Mouse (Mus musculus) CD4-positive, CD25-positive, alpha-beta regulatory T cell (primary cell): ENCODE measurements around the gene Kctd2. TPM values are rescaled to one million over a fixed set of nuclear protein-coding genes. Genes with fewer than 3 reads are reported as not detected.

ENCODE experiments used
- polyA plus RNA-seq: library from polyadenylated mRNA; unstranded; fragments of 100-300 nt; shearing (Covaris generic); gene quantifications from one replicate; pipeline ENCODE4 v1.2.1, GENCODE M21; 2017

Gene Kctd2
- 81.2 TPM for polyA plus RNA-seq

GRCm38 (mm10) chr11:115419531-115420237 lies at the start of gene Kctd2, which contains the start of gene Atp5h:
TSS of gene Kctd2 (plus strand) at chr11:115420128.
TSS of gene Atp5h (minus strand) at chr11:115419962.

GRCm38 (mm10) chr11:115381743-115382539 lies 38.0 kb upstream of the Kctd2 start, which contains the start of gene Cdr2l:
TSS of gene Cdr2l (plus strand) at chr11:115381916.

GRCm38 (mm10) chr11:115403338-115404124 lies 16.4 kb upstream of the Kctd2 start, which contains the start of gene Mrpl58:
TSS of gene Mrpl58 (plus strand) at chr11:115403752.

GRCm38 (mm10) chr11:115439906-115440595 lies 20.1 kb downstream of the Kctd2 start, which contains the start of gene Trim80:
TSS of gene Trim80 (plus strand) at chr11:115440545.

GRCm38 (mm10) chr11:115462243-115462891 lies 42.4 kb downstream of the Kctd2 start, which contains the start of gene Slc16a5:
TSS of gene Slc16a5 (plus strand) at chr11:115462474.

GRCm38 (mm10) chr11:115475025-115475757 lies 55.3 kb downstream of the Kctd2 start, which contains the start of gene Armc7:
TSS of gene Armc7 (plus strand) at chr11:115475667.

Other genes starting within 250 kb of the Kctd2 start
- gene Tmem104, start 232.6 kb upstream of the Kctd2 start, polyA plus RNA-seq, result 15.9 TPM
- gene Nat9, start 232.3 kb upstream of the Kctd2 start, polyA plus RNA-seq, result 11.9 TPM
- gene Grin2c, start 152.9 kb upstream of the Kctd2 start, polyA plus RNA-seq, result not detected
- 31.7 TPM for gene Fdxr, start 143.1 kb upstream of the Kctd2 start, polyA plus RNA-seq
- 0.96 TPM for gene Fads6, start 122.5 kb upstream of the Kctd2 start, polyA plus RNA-seq
- not detected for gene Otop2, start 113.0 kb upstream of the Kctd2 start, polyA plus RNA-seq
- not detected for gene Ush1g, start 98.1 kb upstream of the Kctd2 start, polyA plus RNA-seq
- gene Otop3, start 85.4 kb upstream of the Kctd2 start, polyA plus RNA-seq, result not detected
- 7.6 TPM for gene Hid1, start 52.4 kb upstream of the Kctd2 start, polyA plus RNA-seq
- gene Cdr2l, start 38.2 kb upstream of the Kctd2 start, polyA plus RNA-seq, result 0.12 TPM
- gene Mrpl58, start 16.4 kb upstream of the Kctd2 start, polyA plus RNA-seq, result 153 TPM
- gene Atp5h, start 166 bp upstream of the Kctd2 start, polyA plus RNA-seq, result 651 TPM
- gene Trim80, start 20.4 kb downstream of the Kctd2 start, polyA plus RNA-seq, result not detected
- gene Slc16a5, start 42.3 kb downstream of the Kctd2 start, polyA plus RNA-seq, result 11.8 TPM
- gene Armc7, start 55.5 kb downstream of the Kctd2 start, polyA plus RNA-seq, result 98.4 TPM
- 365 TPM for gene Nt5c, start 71.7 kb downstream of the Kctd2 start, polyA plus RNA-seq
- gene Jpt1, start 94.3 kb downstream of the Kctd2 start, polyA plus RNA-seq, result 576 TPM
- 758 TPM for gene Sumo2, start 116.1 kb downstream of the Kctd2 start, polyA plus RNA-seq
- gene Nup85, start 144.3 kb downstream of the Kctd2 start, polyA plus RNA-seq, result 90.4 TPM
- gene Mrps7, start 183.8 kb downstream of the Kctd2 start, polyA plus RNA-seq, result 63.3 TPM
- gene Gga3, start 183.9 kb downstream of the Kctd2 start, polyA plus RNA-seq, result 57.3 TPM
- 174 TPM for gene Mif4gd, start 192.8 kb downstream of the Kctd2 start, polyA plus RNA-seq
- gene Slc25a19, start 208.2 kb downstream of the Kctd2 start, polyA plus RNA-seq, result 63.2 TPM